Mouse (Mus musculus) cerebellum, adult 2 months (tissue): ENCODE results near the gene Fnbp1l.

ENCODE experiments used
- CTCF ChIP-seq: fragments of 200-500 bp; IDR thresholded peaks from 2 replicates; pipeline ENCODE4 v1.5.1; 2011; ENCODE audit warnings: low read depth, mild to moderate bottlenecking, control low read depth, low read length, moderate library complexity, borderline replicate concordance; ENCODE audit not compliant: insufficient read depth
- POLR2A ChIP-seq: fragments of 200-500 bp; IDR thresholded peaks from 2 replicates; pipeline ENCODE4 v1.6.1; 2011; ENCODE audit warnings: low read length, control low read depth, borderline replicate concordance; ENCODE audit not compliant: insufficient read depth

DNA sequence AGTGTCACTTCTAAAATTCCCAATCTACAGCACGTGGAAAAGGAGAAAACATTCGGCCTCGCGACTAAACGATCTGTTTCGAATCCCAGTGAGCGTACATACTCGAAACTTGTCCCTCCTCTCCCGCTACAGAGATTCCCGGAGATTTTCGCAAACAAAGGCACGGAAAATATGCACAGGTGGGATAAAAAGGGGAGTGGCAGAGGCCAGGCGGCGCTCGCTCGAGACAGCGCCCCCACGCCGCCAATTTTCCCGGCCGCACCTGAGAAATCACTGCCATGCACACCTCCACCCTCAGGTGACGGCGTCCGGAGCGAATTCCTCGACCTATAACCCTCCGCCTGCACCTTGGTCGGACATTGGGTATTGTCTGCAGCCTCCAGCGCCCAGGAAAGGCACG, 1.1 kb downstream of the Fnbp1l start:
- TF ChIP-seq POLR2A (no peak), CTCF (no peak)
